Mouse (Mus musculus) lung, adult 2 months (tissue): ENCODE results near the gene Tirap. TPM values are rescaled to one million over a fixed set of nuclear protein-coding genes. Genes with fewer than 3 reads are reported as not detected.
"Not testable (repeated sequence)": the region's sequence is repeated elsewhere in the genome, so short reads cannot be mapped to it uniquely, and the experiment has no call there.

Experiments
- DNase-seq: peaks from one replicate; pipeline ENCODE4 v3.0.0; 2022
- H3K4me1 ChIP-seq: fragments of 200-500 bp; 2 replicates; pipeline ENCODE4 v1.6.1; 2011; ENCODE audit warnings: low read length; ENCODE audit not compliant: control insufficient read depth, insufficient read depth
- H3K4me3 ChIP-seq: fragments of 200-500 bp; replicated peaks from 2 replicates; pipeline ENCODE3; 2011; ENCODE audit warnings: low read depth, mild to moderate bottlenecking, control low read depth, low read length; ENCODE audit errors: extremely low read depth
- CTCF ChIP-seq: fragments of 200-500 bp; IDR thresholded peaks from 2 replicates; pipeline ENCODE4 v1.5.1; 2011; ENCODE audit warnings: mild to moderate bottlenecking, low read length, control low read depth; ENCODE audit not compliant: insufficient read depth
- POLR2A ChIP-seq: fragments of 200-500 bp; IDR thresholded peaks from 2 replicates; pipeline ENCODE4 v1.6.1; 2011; ENCODE audit warnings: low read depth, mild to moderate bottlenecking, control low read depth, low read length, borderline replicate concordance; ENCODE audit errors: extremely low read depth
- WGBS: fragments of 180-500 bp; shearing (Covaris S2); methylation state at CpG from one replicate; pipeline ENCODE4 v1.1.7; 2018; 5-methylcytosine and 5-hydroxymethylcytosine counted together
- polyA plus RNA-seq: library from polyadenylated mRNA; depleted of rRNA; stranded (reverse); fragments of >200 nt; gene quantifications from 2 replicates; pipeline ENCODE4 v1.2.3, GENCODE M21; 2012; rRNA removed

Tirap gene
- polyA plus RNA-seq, 1 experiment, result 19.9 TPM

- WGBS, result 74% methylated on average over 5 of the region's 5 CpGs
- TF ChIP-seq POLR2A (no peak), CTCF (no peak)
- Histone ChIP-seq H3K4me1 (0 out of 2 replicates have a peak, but pooled peaks cover 3% of the 10 kb centered on the region), H3K4me3 (no peak overlapping the region)
- DNase-seq, result no peak
These were observed 43.9 kb downstream of the Tirap start for GRCm38 (mm10) chr9:35156002-35156710.

- H3K4me1 ChIP-seq, result 0 out of 2 replicates have a peak, but pooled peaks cover 3% of the 10 kb centered on the region
- no peak for TF ChIP-seq CTCF
- no peak for TF ChIP-seq POLR2A
- WGBS, result 87% methylated on average over 1 of the region's 1 CpGs
- DNase-seq, result no peak
- no peak overlapping the region for H3K4me3 ChIP-seq
These were observed 47.2 kb downstream of the Tirap start for GRCm38 (mm10) chr9:35152923-35153322.

- H3K4me1 ChIP-seq, H3K4me3 ChIP-seq, DNase-seq: not testable (repeated sequence)
These were observed 51.3 kb downstream of the Tirap start for GRCm38 (mm10) chr9:35148822-35149221.

- not testable (repeated sequence) for H3K4me3 ChIP-seq, DNase-seq, H3K4me1 ChIP-seq
- WGBS, result 97% methylated on average over 14 of the region's 14 CpGs
These were observed 52.8 kb downstream of the Tirap start for GRCm38 (mm10) chr9:35147261-35147660.

GRCm38 (mm10) chr9:35145829-35146228, 54.3 kb downstream of the Tirap start:
- Histone ChIP-seq H3K4me1 (no peaks in the 10 kb centered on the region), H3K4me3 (no peak overlapping the region)
- DNase-seq, result no peak
- WGBS, result 96% methylated on average over 1 of the region's 1 CpGs
- TF ChIP-seq POLR2A (no peak), CTCF (no peak)

- TF ChIP-seq POLR2A (no peak), CTCF (no peak)
- no peak for DNase-seq
- no peak overlapping the region for H3K4me3 ChIP-seq
- WGBS, result 84% methylated on average over 9 of the region's 9 CpGs
- H3K4me1 ChIP-seq, result no peaks in the 10 kb centered on the region
These were observed 55.0 kb downstream of the Tirap start for GRCm38 (mm10) chr9:35145118-35145517.

GRCm38 (mm10) chr9:35142221-35142620, 57.9 kb downstream of the Tirap start:
- 51% methylated on average over 2 of the region's 2 CpGs for WGBS
- H3K4me3 ChIP-seq, result no peak overlapping the region
- DNase-seq, result no peak
- TF ChIP-seq CTCF (no peak), POLR2A (no peak)
- H3K4me1 ChIP-seq, result no peaks in the 10 kb centered on the region

- WGBS, result 71% methylated on average over 5 of the region's 5 CpGs
- TF ChIP-seq CTCF, result no peak
- TF ChIP-seq POLR2A, result no peak
- no peak for DNase-seq
- no peak overlapping the region for H3K4me3 ChIP-seq
- H3K4me1 ChIP-seq, result peaks cover 2% of the 10 kb centered on the region; the same call in 1 of the 2 replicates
These were observed 60.8 kb downstream of the Tirap start for GRCm38 (mm10) chr9:35139231-35139744.

- no peak for TF ChIP-seq POLR2A
- TF ChIP-seq CTCF, result no peak
- DNase-seq, result no peak
- H3K4me3 ChIP-seq, result no peak overlapping the region
- WGBS, result 69% methylated on average over 7 of the region's 7 CpGs
- H3K4me1 ChIP-seq, result peaks cover 2% of the 10 kb centered on the region; the same call in 1 of the 2 replicates
These were observed 62.1 kb downstream of the Tirap start for GRCm38 (mm10) chr9:35138029-35138428.

- peaks cover 2% of the 10 kb centered on the region; the same call in 1 of the 2 replicates for H3K4me1 ChIP-seq
- no peak for DNase-seq
- no peak for TF ChIP-seq POLR2A
- no peak overlapping the region for H3K4me3 ChIP-seq
- 39% methylated on average over 6 of the region's 6 CpGs for WGBS
These were observed 64.5 kb downstream of the Tirap start for GRCm38 (mm10) chr9:35135575-35135974.

Other genes with a start within 250 kb of the Tirap start
- gene St3gal4, start 81.0 kb downstream of the Tirap start, polyA plus RNA-seq, result 18.2 and 18.4 TPM in 2 replicates
- gene Dcps, start 24.2 kb downstream of the Tirap start, polyA plus RNA-seq, result 27.7 and 31.2 TPM in 2 replicates
- 72.4 and 88.1 TPM in 2 replicates for gene Srpr, start 116 bp downstream of the Tirap start, polyA plus RNA-seq
- 12.4 and 18.3 TPM in 2 replicates for gene Foxred1, start 10.8 kb upstream of the Tirap start, polyA plus RNA-seq
- 10.1 and 12.7 TPM in 2 replicates for gene Fam118b, start 67.5 kb upstream of the Tirap start, polyA plus RNA-seq
- 7.5 and 9.0 TPM in 2 replicates for gene Rpusd4, start 67.6 kb upstream of the Tirap start, polyA plus RNA-seq
- 5.4 and 7.1 TPM in 2 replicates for gene Cdon, start 220.8 kb upstream of the Tirap start, polyA plus RNA-seq